Mouse (Mus musculus) left cerebral cortex, postnatal 36 days (tissue): ENCODE measurements around the gene Lrp3. TPM values are rescaled to one million over a fixed set of nuclear protein-coding genes. Genes with fewer than 3 reads are reported as not detected.

Experiments used
- DNase-seq, 2 experiments: peaks; one replicate each; pipeline ENCODE4 v3.0.0; 2021 to 2022; ENCODE audit warnings: low spot score in 2 of 2, mixed read lengths in 1 of 2
- intact Hi-C: fragments of 180-260 bp; cut with DNase I; formaldehyde crosslinking; loops from one replicate; pipeline ENCODE4 v1.15.1; 2025
- total RNA-seq, 2 experiments: library from RNA; stranded (reverse); gene quantifications; 2 replicates each; pipeline ENCODE4 v1.2.3; 2021

Gene Lrp3
- total RNA-seq, 2 experiments from 2014 or later: 81.8 to 89.0 TPM

GRCm38 (mm10) chr7:35198981-35199754, 16.1 kb downstream of the Lrp3 start:
- intact Hi-C loops: no loop called here
- DNase-seq: no peak

GRCm38 (mm10) chr7:35197022-35197421, 18.3 kb downstream of the Lrp3 start:
- intact Hi-C loops: no loop called here

GRCm38 (mm10) chr7:35191276-35191675, 24.0 kb downstream of the Lrp3 start:
- DNase-seq: no peak
- intact Hi-C loops: no loop called here

More at GRCm38 (mm10) chr7:35197022-35197421, 18.3 kb downstream of the Lrp3 start:
- DNase-seq: no peak

GRCm38 (mm10) chr7:35189699-35190098, 25.6 kb downstream of the Lrp3 start:
- intact Hi-C loops: no loop called here

GRCm38 (mm10) chr7:35185889-35186569, 29.3 kb downstream of the Lrp3 start, which contains the start of gene Slc7a10:
Gene Slc7a10 (plus strand): TSS chr7:35186385.
- intact Hi-C loops: no loop called here
- no peak for DNase-seq

More at GRCm38 (mm10) chr7:35189699-35190098, 25.6 kb downstream of the Lrp3 start:
- DNase-seq: no peak

- no peak for DNase-seq
- intact Hi-C loops: no loop called here
Observed at GRCm38 (mm10) chr7:35184833-35185724, 30.2 kb downstream of the Lrp3 start.

GRCm38 (mm10) chr7:35176412-35177381, 38.6 kb downstream of the Lrp3 start:
- intact Hi-C loops: loop anchor here (2.0 to 10.0 kb wide), 2 partner anchors 92 to 772 kb away; no protein-coding TSS in a partner anchor
- DNase-seq: no peak

GRCm38 (mm10) chr7:35175533-35175932, 39.8 kb downstream of the Lrp3 start:
- intact Hi-C loops: loop anchor here (10.0 kb wide), 1 partner anchor 771 kb away; no protein-coding TSS in a partner anchor
- DNase-seq: no peak

- intact Hi-C loops: loop anchor here (1.0 to 10.0 kb wide), 3 partner anchors 146 to 768 kb away; no protein-coding TSS in a partner anchor
Observed at GRCm38 (mm10) chr7:35172519-35172918, 42.8 kb downstream of the Lrp3 start.

GRCm38 (mm10) chr7:35171867-35172382, 43.4 kb downstream of the Lrp3 start:
- intact Hi-C loops: loop anchor here (1.0 to 10.0 kb wide), 3 partner anchors 146 to 767 kb away; no protein-coding TSS in a partner anchor
- peak; percentile 50 to 64 for DNase-seq

More at GRCm38 (mm10) chr7:35172519-35172918, 42.8 kb downstream of the Lrp3 start:
- no peak for DNase-seq

- intact Hi-C loops: loop anchor here (2.0 kb wide), 1 partner anchor 51 kb away; the partner anchor contains the start of gene Cebpa
- DNase-seq: peak; percentile 78 to 84
Observed at GRCm38 (mm10) chr7:35169341-35169740, 46.0 kb downstream of the Lrp3 start.

GRCm38 (mm10) chr7:35167925-35168324, 47.4 kb downstream of the Lrp3 start:
- intact Hi-C loops: loop anchor here (2.0 kb wide), 1 partner anchor 49 kb away; the partner anchor contains the start of gene Cebpa

GRCm38 (mm10) chr7:35166988-35167387, 48.3 kb downstream of the Lrp3 start:
- no peak for DNase-seq
- intact Hi-C loops: no loop called here

More at GRCm38 (mm10) chr7:35167925-35168324, 47.4 kb downstream of the Lrp3 start:
- DNase-seq: no peak

GRCm38 (mm10) chr7:35164131-35164530, 51.2 kb downstream of the Lrp3 start:
- no peak for DNase-seq
- intact Hi-C loops: no loop called here

GRCm38 (mm10) chr7:35163600-35163999, 51.7 kb downstream of the Lrp3 start:
- intact Hi-C loops: no loop called here
- DNase-seq: no peak

- intact Hi-C loops: no loop called here
- DNase-seq: no peak
Observed at GRCm38 (mm10) chr7:35162443-35162842, 52.9 kb downstream of the Lrp3 start.

- no peak for DNase-seq
- intact Hi-C loops: no loop called here
Observed at GRCm38 (mm10) chr7:35157512-35157911, 57.8 kb downstream of the Lrp3 start.
